Mouse (Mus musculus) cerebellum, adult 11-12 months (tissue): ENCODE results near the gene Meig1.
A peak's percentile ranks its signal among the peaks of the same experiment; 100 is the strongest.
"Not testable (repeated sequence)": the region's sequence is repeated elsewhere in the genome, so short reads cannot be mapped to it uniquely, and the experiment has no call there.

Experiments
- DNase-seq: peaks from one replicate; pipeline ENCODE4 v3.0.0; 2022

Gene Meig1

DNA sequence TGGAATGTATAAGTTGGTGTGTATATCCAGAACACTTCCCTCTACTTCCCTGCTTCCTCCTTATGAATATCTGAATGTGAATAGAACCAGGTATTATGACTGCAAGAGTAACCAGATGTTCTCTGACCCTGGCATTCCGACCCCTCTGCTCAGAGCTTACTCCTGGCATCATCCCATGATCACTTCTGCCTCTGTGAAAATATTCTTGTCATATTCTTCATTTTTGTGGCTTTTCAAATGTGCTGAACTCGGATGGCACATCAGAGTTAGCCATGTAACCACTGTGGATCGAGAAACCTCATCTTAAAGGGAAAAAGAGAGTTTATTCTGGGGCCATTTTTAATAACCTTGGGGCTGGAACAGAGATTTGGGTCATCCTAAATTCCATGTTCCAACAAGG is at the start of gene Meig1:
Gene Meig1 (minus strand): TSS at position 101 of the 400 bp plus-strand sequence.
- no peak for DNase-seq

DNA sequence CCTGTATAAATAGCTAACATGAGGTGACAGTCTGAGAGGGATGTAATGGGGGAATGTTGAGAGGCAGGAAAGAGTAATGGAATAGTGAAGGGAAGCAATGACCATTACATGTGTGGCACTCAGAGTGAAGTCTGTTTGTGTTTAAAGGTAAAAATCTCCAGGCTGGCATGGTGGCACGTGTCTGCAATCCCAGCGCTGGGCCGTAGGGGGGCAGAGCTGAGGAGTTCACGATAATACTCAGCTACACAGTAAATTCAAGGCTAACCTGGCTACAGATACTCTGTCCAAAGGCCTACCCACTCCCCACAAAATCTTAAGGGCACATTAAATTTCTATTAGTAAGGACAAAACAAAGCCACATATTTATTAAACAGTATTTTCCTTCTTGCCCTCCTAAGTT is 34.1 kb upstream of the Meig1 start:
- DNase-seq = no peak

DNA sequence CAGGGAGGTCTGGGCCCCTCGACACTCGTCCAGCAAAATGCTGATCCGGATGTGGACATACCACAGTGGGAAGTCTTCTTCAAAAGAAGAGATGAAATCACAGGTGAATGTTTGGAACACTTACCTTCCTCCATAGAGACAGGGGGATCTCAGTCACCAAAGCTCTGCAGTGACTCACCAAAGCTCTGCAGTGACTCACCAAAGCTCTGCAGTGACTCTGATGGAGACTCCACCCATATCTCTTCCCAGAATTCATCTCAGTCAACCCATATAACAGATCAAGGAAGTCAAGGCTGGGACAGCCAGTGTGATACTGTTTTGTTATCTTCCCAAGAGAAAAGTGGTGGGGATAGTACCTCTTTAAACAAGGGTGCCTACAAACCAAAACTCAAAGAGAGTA is 30.6 kb upstream of the Meig1 start:
- DNase-seq = no peak

DNA sequence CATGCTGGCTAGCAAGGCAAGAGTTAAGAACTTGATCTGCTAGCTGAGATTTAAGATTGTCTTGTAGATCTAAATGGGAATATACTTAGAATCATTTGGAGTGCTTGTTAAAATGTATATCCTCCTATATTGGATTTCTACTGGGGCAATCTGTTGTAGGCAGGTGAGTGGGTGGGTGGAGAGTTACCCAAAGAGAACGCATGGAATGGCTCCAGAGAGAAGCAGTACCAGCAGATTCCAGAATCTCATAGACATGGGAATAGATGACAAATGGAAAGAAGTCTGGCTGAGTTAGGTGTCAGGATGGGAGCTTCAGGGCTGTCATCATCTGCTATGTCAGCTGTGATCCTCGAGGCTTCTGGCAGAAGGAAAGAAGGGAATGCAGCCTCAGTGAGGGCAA is 27.0 kb upstream of the Meig1 start:
- no peak for DNase-seq

DNA sequence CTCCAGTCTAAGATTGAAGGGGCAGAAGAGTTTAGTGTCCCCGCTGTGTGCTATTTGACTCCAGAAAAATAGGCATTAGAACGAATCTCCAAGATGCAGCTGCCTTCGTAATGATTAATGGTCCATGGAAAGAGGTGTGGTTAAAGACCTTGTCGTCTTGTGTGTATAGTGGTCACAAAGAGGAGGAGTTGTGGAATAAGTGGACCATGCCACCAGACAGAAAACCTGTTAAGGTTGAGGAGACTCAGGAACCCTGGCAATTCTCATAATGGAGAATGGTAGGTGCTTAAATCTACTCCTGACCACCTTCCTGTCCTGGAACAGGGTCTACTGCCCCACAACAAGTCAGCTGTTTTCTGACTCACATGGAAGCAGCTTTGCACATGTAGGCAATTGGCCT is 23.5 kb upstream of the Meig1 start:
- DNase-seq = no peak

DNA sequence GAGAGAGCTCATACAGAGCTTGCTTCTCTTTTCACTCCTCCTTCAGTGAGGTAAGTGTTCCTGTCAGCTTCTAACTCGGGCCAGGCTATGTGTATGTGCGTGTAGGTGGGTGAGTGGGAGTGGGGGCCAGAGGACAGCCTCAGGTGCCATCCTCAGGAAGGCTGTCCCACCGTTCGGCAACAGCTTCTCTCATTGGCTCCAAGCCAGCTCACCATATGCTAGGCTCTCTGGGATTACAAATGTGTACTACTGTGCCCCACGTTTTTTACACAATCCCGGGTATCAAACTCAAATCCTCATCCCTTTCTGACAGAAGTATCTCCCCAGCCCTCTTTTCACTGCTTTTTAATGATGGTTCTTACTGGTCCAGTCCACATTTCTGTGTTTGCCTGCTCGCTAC is 21.8 kb upstream of the Meig1 start:
- no peak for DNase-seq

DNA sequence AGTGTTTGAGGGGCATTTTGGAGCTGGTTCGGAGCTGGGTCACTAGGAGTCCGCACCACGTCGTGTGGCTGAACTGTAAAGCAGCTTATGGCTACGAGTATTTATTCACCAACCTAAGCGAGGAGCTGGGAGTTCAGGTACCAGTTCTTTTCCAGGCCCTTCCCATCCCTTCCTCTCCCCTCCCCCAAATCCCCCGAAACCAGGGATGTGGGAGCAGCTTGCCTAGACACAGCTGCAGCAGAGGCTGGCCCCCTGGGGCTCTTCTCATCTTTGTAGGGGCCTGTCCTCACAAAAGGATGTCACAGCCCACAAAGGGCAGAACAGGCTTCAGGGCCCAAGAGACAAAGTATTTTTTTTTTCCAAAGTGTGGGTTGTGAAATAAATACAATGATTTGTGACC is 15.5 kb upstream of the Meig1 start:
- DNase-seq = no peak

DNA sequence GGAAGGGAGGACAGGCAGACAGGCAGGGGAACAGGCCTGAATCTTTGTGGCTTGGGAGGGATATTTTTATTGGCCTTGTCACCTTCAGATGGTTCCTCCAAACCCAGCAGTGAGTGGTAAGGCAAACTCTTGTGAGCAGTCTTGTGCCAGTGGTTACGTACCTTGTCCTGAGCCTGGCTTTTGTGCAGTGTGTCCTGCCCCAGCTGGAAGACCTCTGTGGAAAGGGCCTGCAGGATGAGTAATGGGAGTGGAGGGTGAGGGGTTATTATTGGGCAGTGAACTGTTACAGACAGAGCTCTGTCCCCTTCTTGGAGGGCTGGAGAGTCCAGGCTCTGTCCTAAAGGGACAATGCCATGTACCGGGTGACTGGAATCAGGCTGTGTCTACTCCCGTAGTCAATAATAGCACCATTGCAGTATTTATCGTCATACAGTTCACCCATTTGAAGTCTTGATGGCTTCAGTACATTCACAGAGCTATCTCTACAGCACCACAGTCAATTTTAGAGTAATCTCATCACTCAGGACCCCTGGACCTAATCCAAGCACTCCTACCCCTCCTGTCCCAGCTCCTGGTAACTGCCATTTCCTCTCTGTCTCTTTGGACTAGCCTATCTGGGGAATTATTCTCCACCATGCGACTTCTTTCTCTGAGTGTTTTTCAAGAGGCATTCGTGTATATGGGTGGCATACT is 13.1 kb upstream of the Meig1 start:
- no peak for DNase-seq

DNA sequence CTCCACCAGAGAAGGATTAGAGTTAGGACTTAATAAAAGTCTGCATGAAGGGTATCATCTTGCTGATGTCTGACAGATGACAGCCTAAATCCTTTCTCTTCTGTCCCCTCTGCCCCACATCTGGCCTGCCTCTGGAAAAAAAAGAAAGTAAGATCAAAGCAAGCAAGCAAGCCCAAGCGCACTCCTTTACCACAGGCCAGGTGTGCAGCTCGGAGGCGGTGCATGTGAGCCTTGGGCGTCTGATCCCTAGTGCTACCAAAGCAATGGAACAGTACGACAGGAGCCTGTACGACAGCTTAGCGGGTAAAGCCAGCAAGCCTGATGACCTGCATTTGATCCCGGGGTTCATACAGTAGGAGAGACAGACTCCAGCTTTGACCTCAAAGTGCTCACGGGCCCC is 8.5 kb upstream of the Meig1 start:
- no peak for DNase-seq

DNA sequence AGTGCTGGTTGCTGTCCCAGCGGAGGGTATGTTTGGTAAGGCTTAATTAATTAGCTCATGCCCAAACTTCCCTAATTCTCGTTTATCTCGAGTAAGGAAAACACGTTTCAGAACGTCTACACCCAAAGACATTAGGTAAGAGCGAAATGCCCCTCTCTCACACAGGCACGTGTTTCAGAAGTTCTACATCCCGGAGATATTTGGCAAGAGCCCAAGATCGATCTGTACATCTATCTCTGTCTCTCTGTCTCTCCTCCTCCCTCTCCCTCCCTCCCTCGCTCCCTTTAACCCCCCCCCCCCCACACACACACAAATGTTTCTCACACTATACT is 2.1 kb upstream of the Meig1 start:
- no peak for DNase-seq

DNA sequence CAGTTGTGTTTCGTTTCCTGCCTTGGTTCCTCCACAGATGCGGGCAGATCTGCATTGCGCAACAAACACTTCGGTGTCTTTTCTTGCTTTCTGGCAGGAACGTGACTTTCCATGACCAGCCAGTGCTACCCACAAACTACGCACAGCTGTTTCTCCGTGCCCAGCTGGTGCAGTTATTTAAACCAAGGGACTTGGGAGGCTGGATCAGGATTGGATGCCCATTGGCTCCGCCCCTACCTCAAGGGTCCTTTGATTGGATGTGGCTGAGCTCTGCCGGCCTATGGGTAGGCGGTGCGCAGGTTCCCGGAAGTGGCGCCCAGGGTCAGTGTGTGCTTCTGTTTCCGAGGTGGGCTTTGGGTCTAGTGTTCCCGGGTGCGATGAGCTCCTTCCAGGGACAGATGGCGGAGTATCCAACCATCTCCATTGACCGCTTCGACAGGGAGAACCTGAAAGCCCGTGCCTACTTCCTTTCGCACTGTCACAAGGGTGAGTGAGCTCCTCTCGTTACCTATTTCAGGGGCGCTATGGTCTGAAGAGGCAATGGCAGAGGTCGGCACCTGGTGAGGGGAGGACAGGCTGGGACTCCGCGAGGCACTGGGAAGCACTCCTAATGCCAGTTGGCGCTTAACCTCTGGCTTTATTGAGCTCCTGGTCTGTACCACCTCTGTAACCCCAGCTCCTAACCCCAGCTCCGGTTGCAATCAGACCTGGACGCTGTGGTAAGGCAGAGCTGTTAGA is 1.6 kb upstream of the Meig1 start, which contains the start of gene Dclre1c:
Gene Dclre1c (plus strand): TSS at position 291 of the 738 bp plus-strand sequence.
- DNase-seq = peak; percentile 82

DNA sequence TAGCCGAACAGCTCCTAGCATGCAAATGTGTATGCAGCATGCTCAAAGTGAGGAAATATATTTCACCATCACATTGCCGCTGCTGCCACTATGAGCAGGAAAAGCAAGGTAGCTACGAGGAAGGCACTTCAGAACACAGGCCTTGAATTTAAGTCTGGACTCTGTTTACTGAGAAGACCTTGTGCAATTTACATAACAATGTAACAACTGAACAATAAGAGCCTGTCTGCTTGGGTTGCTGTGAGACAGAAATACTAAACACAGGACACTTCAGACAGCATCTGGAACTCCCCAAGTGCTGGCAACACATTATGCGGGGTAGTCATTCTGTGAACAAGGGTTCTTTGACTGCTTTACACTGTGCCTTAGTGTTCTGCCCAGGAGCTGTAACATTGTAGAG is 2.3 kb downstream of the Meig1 start:
- DNase-seq = no peak

DNA sequence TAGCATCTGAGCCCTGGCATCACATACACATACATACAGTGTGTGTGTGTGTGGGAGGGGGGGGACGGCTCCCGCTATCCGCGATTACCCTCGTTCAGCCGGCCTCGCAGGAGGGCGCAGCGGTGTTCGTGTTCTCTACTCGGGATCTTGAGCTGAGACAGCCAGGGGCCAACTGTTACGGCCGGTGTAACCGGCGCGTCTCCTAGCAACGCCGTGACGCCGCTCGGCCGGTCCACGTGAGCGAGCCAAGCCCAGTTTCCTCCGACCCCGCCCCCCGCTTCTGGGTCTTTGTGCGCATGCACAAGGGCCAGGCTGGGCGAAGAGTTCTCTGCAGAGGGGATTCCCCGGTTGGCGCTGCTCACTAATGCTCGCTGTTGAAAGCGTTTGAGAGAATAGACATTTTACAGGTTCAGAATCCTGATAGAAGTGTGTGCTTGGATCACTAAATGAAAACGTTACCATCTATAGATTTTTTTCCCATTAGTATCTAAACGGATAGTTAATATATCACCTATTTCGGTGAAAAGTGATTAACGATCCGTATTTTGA is 3.5 kb downstream of the Meig1 start:
- peak; percentile 87 for DNase-seq

DNA sequence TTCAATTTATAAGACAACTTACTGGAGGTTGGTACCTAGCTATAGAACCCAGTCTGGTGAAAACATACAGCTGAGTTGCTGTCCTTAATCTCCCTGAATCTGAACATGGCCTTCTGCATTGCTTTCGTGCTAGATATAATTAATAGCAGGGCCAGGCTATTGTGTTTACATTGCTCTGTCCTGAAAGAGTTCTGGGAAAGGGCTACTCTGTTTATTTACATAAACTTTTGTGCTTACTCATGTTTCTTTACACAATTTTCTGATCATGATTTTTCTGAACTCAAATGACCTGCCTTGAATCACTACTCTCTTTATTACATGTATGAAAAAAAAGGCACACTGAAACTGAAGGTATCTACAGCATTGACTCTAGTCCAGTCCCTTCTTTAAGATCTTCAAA is 6.8 kb downstream of the Meig1 start:
- no peak for DNase-seq

DNA sequence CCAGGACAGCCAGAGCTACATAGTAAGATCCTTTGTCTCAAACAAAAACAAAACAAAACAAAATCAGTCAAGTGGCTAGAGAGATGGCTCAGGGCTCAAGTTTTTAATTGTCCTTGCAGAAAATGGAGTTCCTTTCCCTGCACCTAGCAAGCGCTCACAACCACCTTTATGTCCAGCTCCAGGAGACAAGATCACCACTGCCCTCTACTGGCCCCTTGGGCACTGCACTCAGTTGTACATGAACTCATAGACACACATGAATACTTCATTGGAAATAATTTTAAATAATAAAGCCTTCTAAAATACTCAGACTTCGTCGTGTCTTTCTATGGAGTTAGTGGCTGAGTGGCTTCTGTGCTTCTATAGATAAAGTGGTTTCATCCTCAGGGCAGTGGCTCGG is 8.2 kb downstream of the Meig1 start:
- no peak for DNase-seq

DNA sequence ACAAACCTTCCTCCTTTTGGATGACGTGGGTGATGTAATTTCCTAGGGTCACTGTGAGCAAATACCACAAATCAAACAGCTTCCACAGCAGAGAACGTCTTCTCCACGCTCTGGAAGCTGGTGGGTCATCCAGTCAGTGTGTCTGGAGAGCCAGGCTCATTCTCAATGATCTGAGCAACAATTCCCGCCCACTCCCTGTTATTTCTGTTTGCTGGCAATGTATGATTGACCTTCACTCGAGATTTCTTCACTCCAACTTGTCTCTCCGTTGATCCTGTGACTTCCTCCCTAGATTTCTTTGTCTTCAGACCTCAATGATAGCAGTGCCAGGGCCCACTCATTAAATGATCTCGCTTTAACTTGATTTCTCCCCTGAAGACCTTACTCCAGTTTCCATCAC is 14.7 kb downstream of the Meig1 start:
- no peak for DNase-seq

DNA sequence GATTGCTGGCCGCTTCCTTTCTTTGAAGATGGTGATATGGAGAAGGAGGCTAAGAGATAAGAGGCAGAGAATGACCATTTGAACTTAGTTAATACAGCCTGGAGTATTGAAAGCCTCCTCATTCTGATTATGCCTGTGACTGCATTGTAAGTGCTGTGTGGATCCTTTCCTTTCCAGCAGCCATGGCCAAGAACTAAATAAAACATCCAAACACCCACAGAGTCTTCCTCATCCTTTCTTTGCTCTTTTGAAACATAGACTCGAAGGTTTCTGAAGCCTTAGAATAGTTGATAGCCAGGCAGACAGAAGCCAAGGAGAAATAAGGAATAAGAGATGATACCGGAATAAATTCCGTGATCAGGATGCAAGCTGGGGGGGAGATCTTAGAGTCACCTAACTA is 16.5 kb downstream of the Meig1 start:
- DNase-seq = no peak

DNA sequence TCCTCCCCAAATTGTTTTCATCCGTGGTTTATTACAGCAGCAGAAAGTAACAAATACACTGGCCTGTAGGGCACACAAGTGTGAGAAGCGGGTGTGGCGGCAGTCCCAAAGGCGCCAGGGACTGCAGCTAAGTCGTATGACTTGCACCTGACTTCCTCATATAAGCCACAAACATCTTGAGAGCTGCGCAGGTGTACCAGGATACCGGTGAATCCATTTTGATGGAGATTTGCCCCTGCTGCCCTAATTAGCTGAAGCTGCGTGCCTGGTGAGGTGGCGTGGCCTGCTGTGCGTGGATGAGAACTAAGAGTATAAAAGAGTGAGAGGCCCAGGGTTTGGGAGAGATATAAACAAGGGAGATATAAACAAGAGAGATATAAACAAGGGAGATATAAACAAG is 25.3 kb downstream of the Meig1 start, which contains the start of gene Olah:
Gene Olah (minus strand): TSS at position 101 of the 400 bp plus-strand sequence.
- DNase-seq = not testable (repeated sequence)

DNA sequence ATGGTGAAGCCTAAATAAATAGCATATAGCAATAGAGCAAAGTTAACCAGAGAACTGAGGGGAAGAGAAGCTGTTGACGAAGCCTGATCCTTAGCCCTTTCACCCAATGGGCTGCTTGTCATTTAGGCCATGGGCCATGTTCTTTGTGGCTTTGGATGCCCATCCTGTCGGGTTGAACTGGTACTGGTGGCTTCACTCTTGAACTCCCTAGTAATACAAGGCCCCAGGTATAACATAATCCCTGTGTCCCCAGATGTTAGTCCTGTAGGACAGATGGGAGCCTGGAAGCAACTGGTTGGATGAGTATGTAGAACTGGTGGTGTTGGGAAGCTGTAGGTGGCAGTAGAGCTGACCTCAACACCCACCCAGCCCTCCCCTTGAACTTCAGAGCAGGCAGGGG is 30.5 kb downstream of the Meig1 start:
- no peak for DNase-seq

DNA sequence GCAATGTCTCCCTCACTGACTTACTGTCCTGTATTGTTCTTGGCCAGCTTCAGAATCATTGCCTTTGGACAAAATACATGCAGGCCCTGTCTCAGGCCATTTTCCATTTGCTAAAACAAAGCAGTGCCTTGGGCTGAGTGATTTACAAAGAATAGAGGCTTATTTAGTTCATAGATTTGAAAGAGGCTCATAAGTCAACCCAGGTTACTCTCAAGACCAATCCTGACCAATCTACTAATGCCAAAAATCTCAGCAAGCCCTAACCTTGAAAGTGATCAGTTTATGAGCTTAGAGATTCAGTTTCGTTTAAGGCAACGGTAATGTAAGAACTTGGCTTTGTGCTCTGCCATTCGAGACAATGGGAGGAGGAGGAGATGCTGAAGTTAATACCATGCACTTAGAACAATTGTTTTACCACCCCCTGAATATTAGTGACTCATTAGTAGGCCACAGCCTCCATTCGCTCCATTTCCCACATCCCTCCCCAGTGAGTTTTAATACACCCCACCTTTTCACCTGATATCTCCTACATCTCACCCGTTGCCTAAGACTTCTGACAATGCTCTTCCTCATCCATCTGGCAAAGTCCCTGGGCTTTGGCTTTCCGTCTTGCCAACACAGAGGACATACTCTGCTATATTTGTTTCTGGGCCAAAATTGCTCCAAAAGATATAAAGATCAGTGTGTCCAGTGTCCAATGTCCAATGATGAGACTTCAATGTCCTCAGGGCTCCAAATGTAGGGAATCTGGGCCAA is 35.2 kb downstream of the Meig1 start:
- DNase-seq = no peak

DNA sequence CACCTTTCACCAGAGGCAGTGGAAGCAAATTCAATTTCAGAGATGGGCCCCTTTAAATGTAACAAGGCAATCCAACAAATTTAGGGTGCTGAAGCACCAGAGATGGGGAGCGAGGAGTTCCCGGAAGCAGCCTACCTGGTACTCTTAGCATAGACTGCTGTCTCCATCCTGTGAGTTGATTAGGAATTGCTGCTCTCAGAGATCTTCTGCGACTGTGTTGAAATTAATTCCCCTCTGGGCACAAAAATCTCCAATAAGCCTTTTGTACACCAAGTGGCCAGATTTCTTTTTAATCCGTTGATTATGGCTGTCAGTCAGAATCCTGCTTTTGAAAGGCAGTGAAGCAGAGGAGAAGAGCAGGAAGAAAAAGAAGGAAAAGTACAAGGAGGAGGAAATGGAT is 57.3 kb downstream of the Meig1 start:
- DNase-seq = no peak

DNA sequence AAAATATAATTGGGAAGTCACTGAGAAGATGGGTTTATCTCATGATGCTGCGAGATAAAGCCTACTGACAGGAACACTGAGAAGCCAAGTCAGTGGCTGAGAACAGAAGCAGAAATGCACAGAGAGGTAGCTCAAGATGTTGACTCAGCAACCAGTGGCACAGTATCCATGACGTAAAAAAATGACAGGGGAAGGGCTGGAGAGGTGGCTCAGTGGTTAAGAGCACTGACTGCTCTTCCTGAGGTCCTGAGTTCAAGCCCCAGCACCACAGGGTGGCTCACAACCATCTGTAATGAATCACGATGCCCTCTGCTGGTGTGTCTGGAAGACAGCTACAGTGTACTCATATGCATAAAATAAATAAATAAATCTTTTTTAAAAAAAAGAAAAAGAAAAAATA is 61.4 kb downstream of the Meig1 start:
- DNase-seq = no peak
